Mouse (Mus musculus): ENCODE results near the gene Pde8a.

DNA sequence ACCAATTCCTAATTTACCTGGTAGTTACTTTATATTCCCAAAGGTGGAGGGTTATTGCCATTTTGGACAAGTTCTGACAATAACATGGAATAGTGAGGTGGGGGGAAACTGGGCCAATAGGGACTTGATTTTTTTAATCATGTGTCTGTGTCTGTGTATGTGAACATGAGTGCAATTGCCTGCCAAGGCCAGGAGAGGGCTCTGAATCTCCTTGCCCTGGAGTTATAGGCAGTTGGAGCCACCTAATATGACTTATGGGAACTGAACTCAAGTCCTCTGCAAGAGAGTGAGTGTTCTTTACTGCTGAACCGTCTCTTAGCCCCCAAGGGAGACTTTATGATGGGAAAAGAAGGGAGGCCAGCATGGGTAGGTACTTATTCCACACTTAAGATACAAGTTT, 28.7 kb upstream of the Pde8a start:
- TF ChIP-seq POLR2A (IDR thresholded peaks at IDR 0.05; ENCODE audit: extremely low read depth, insufficient read depth, low read length) (no peak), CTCF (IDR thresholded peaks at IDR 0.05; ENCODE audit: extremely low read depth, insufficient read depth, low read length) (no peak)
